Mouse (Mus musculus): Measurements from ENCODE around the gene Sptbn2.
"Not testable (repeated sequence)": the region's sequence is repeated elsewhere in the genome, so short reads cannot be mapped to it uniquely, and the experiment has no call there.

Gene Sptbn2

GRCm38 (mm10) chr19:4720671-4721244, 9.8 kb downstream of the Sptbn2 start:
- in situ Hi-C loops (cut with MboI, MseI) = no loop called here

- in situ Hi-C loops (cut with MboI, MseI) = no loop called here
Measured at GRCm38 (mm10) chr19:4729186-4729585, 18.2 kb downstream of the Sptbn2 start.

- in situ Hi-C loops (cut with MboI, MseI) = no loop called here
Measured at GRCm38 (mm10) chr19:4733052-4733451, 22.1 kb downstream of the Sptbn2 start.

GRCm38 (mm10) chr19:4737866-4738265, 26.9 kb downstream of the Sptbn2 start:
- in situ Hi-C loops (cut with MboI, MseI) = no loop called here

- in situ Hi-C loops (cut with MboI, MseI) = no loop called here
Measured at GRCm38 (mm10) chr19:4739053-4739452, 28.1 kb downstream of the Sptbn2 start.

GRCm38 (mm10) chr19:4739762-4740161, 28.8 kb downstream of the Sptbn2 start:
- in situ Hi-C loops (cut with MboI, MseI) = loop anchor here (5.0 kb wide), 1 partner anchor 92 kb away; no protein-coding TSS in a partner anchor

GRCm38 (mm10) chr19:4741482-4741881, 30.5 kb downstream of the Sptbn2 start:
- in situ Hi-C loops (cut with MboI, MseI) = loop anchor here (5.0 kb wide), 1 partner anchor 94 kb away; no protein-coding TSS in a partner anchor

- in situ Hi-C loops (cut with MboI, MseI) = loop anchor here (5.0 kb wide), 1 partner anchor 95 kb away; no protein-coding TSS in a partner anchor
Measured at GRCm38 (mm10) chr19:4742229-4742628, 31.3 kb downstream of the Sptbn2 start.

- in situ Hi-C loops (cut with MboI, MseI) = loop anchor here (5.0 kb wide), 1 partner anchor 96 kb away; no protein-coding TSS in a partner anchor
Measured at GRCm38 (mm10) chr19:4743524-4743923, 32.6 kb downstream of the Sptbn2 start.

- in situ Hi-C loops (cut with MboI, MseI) = loop anchor here (5.0 kb wide), 1 partner anchor 97 kb away; no protein-coding TSS in a partner anchor
Measured at GRCm38 (mm10) chr19:4744026-4744425, 33.1 kb downstream of the Sptbn2 start.

- in situ Hi-C loops (cut with MboI, MseI) = no loop called here
Measured at GRCm38 (mm10) chr19:4745057-4745456, 34.1 kb downstream of the Sptbn2 start.

- in situ Hi-C loops (cut with MboI, MseI) = no loop called here
Measured at GRCm38 (mm10) chr19:4745681-4746080, 34.7 kb downstream of the Sptbn2 start.

- in situ Hi-C loops (cut with MboI, MseI) = no loop called here
Measured at GRCm38 (mm10) chr19:4746611-4747010, 35.6 kb downstream of the Sptbn2 start.

- in situ Hi-C loops (cut with MboI, MseI) = no loop called here
Measured at GRCm38 (mm10) chr19:4747631-4748312, 36.8 kb downstream of the Sptbn2 start.

- in situ Hi-C loops (cut with MboI, MseI) = no loop called here
Measured at GRCm38 (mm10) chr19:4748493-4748892, 37.5 kb downstream of the Sptbn2 start.

- in situ Hi-C loops (cut with MboI, MseI) = no loop called here
Measured at GRCm38 (mm10) chr19:4749975-4750374, 39.0 kb downstream of the Sptbn2 start.

GRCm38 (mm10) chr19:4755565-4756192, 44.7 kb downstream of the Sptbn2 start:
- in situ Hi-C loops (cut with MboI, MseI) = loop anchor here (5.0 kb wide), 2 partner anchors 37 to 152 kb away; partner anchors contain the start of genes Rbm4 (in 2 of the 2) and Bbs1 (in 1 of the 2)

- in situ Hi-C loops (cut with MboI, MseI) = loop anchor here (5.0 kb wide), 2 partner anchors 36 to 151 kb away; partner anchors contain the start of genes Rbm4 (in 2 of the 2) and Bbs1 (in 1 of the 2)
Measured at GRCm38 (mm10) chr19:4756193-4756911, 45.4 kb downstream of the Sptbn2 start, which contains the start of gene Rbm4b. Rbm4b (plus strand) TSS chr19:4756497.

GRCm38 (mm10) chr19:4756921-4757320, 46.0 kb downstream of the Sptbn2 start:
- in situ Hi-C loops (cut with MboI, MseI) = loop anchor here (5.0 kb wide), 2 partner anchors 35 to 150 kb away; partner anchors contain the start of genes Rbm4 (in 2 of the 2) and Bbs1 (in 1 of the 2)

- in situ Hi-C loops (cut with MboI, MseI) = not testable (repeated sequence)
Measured at GRCm38 (mm10) chr19:4760544-4760943, 49.6 kb downstream of the Sptbn2 start.

GRCm38 (mm10) chr19:4762876-4763275, 51.9 kb downstream of the Sptbn2 start:
- in situ Hi-C loops (cut with MboI, MseI) = no loop called here
